Comparison of ENCODE assay signal across 26 mouse cellular contexts in genomic region chr6:140605732-140606131, GRCm38 (mm10). TPM values are rescaled to one million over a fixed set of nuclear protein-coding genes. Genes with fewer than 3 reads are reported as not detected.
DNase-seq lines count a peak whose midpoint lies in the region; ATAC-seq and TF ChIP-seq lines count a peak whose summit lies in the region.
"Had no signal": no experiment of that assay in that cellular context is flagged by ENCODE, and none has a peak within 500 bp of the region (broad histone marks: within the 10 kb centered on the region; RNA-seq: fewer than 3 reads in every experiment).

No protein-coding gene starts in this region.

- no peaks in the 10 kb centered on the region for H3K36me3 ChIP-seq in heart, embryonic 11.5 days (ENCODE audit: control insufficient read depth, insufficient read depth, low read length)
- peaks cover 16% of the 10 kb centered on the region for H3K36me3 ChIP-seq in midbrain, embryonic 10.5 days
- no peaks in the 10 kb centered on the region for H3K36me3 ChIP-seq in midbrain, embryonic 14.5 days (ENCODE audit: control insufficient read depth, insufficient read depth, low read length)
- H3K36me3 ChIP-seq in ES-E14 (ENCODE audit: control insufficient read depth, insufficient read depth, low read length, poor library complexity, severe bottlenecking): no peaks in the 10 kb centered on the region
- peaks cover 7% of the 10 kb centered on the region; the same call in 1 of the 2 replicates for H3K36me3 ChIP-seq in embryonic facial prominence, embryonic 10.5 days (replicated peaks)
- H3K36me3 ChIP-seq: embryonic facial prominence, embryonic 12.5 days; embryonic facial prominence, embryonic 15.5 days; heart, embryonic 10.5 days; hindbrain, embryonic 13.5 days; intestine, embryonic 15.5 days had no signal

- no peak for DNase-seq in heart, postnatal 36 days
- no peak for DNase-seq in midbrain, embryonic 10.5 days (ENCODE audit: low spot score)
- DNase-seq in midbrain, embryonic 14.5 days: no peak
- peak; percentile 75 for DNase-seq in ES-E14 (ENCODE audit: low read depth, low spot score)
- no peak for DNase-seq in embryonic facial prominence, embryonic 10.5 days (ENCODE audit: low spot score)
- no peak for DNase-seq in right cerebral cortex, postnatal 4 days
- no peak for DNase-seq in right cerebral cortex, postnatal 36 days (ENCODE audit: low spot score in 2 of 2)
- DNase-seq: adrenal gland, postnatal 10 days; adrenal gland, postnatal 36 days; B cell, adult 2 months; cerebellum, adult 18-20 months; cerebellum, adult 9-10 months; cerebellum, postnatal 14 days; gastrocnemius, postnatal 10 days; gastrocnemius, postnatal 36 days; heart, adult 2 months had no signal

- H3K27ac ChIP-seq in heart, embryonic 11.5 days (ENCODE audit: low read depth, low read length): no peak overlapping the region
- peak overlapping the region; percentile 61; the same call in 1 of the 2 replicates for H3K27ac ChIP-seq in midbrain, embryonic 10.5 days (replicated peaks)
- H3K27ac ChIP-seq in midbrain, embryonic 14.5 days (replicated peaks; ENCODE audit: low read depth, low read length): no peak overlapping the region
- H3K27ac ChIP-seq in ES-E14 (ENCODE audit: insufficient read depth, low read depth, low read length, poor library complexity, severe bottlenecking): peak overlapping the region; percentile 45; the same call in 1 of the 2 replicates
- peak overlapping the region; percentile 37; the same call in 1 of the 2 replicates for H3K27ac ChIP-seq in embryonic facial prominence, embryonic 10.5 days (replicated peaks)
- H3K27ac ChIP-seq: embryonic facial prominence, embryonic 15.5 days; forebrain, embryonic 13.5 days; heart, adult 2 months; heart, embryonic 10.5 days; intestine, embryonic 15.5 days had no signal

- H3K9ac ChIP-seq in heart, embryonic 11.5 days (ENCODE audit: low read depth, low read length): 0 out of 2 replicates have a peak overlapping the region, but pooled peaks have one; percentile 10
- no peak overlapping the region for H3K9ac ChIP-seq in midbrain, embryonic 14.5 days (replicated peaks; ENCODE audit: low read length)
- H3K9ac ChIP-seq in ES-E14 (ENCODE audit: insufficient read depth, low read depth, low read length, poor library complexity, severe bottlenecking): no peak overlapping the region
- H3K9ac ChIP-seq: embryonic facial prominence, embryonic 12.5 days; embryonic facial prominence, embryonic 15.5 days; forebrain, embryonic 13.5 days; hindbrain, embryonic 13.5 days; intestine, embryonic 15.5 days had no signal

- no peaks in the 10 kb centered on the region for H3K9me3 ChIP-seq in heart, embryonic 11.5 days (replicated peaks; ENCODE audit: control insufficient read depth, low read length)
- H3K9me3 ChIP-seq in midbrain, embryonic 10.5 days (replicated peaks): no peaks in the 10 kb centered on the region
- no peaks in the 10 kb centered on the region for H3K9me3 ChIP-seq in midbrain, embryonic 14.5 days (ENCODE audit: control insufficient read depth, low read length)
- no peaks in the 10 kb centered on the region for H3K9me3 ChIP-seq in ES-E14 (ENCODE audit: control insufficient read depth, insufficient read depth, low read depth, low read length)
- H3K9me3 ChIP-seq in embryonic facial prominence, embryonic 10.5 days: no peaks in the 10 kb centered on the region
- H3K9me3 ChIP-seq: embryonic facial prominence, embryonic 12.5 days; embryonic facial prominence, embryonic 15.5 days; forebrain, embryonic 13.5 days; heart, embryonic 10.5 days; hindbrain, embryonic 10.5 days; hindbrain, embryonic 13.5 days; intestine, embryonic 15.5 days had no signal

- no peaks in the 10 kb centered on the region for H3K27me3 ChIP-seq in heart, embryonic 11.5 days (ENCODE audit: control insufficient read depth, insufficient read depth, low read length)
- H3K27me3 ChIP-seq in midbrain, embryonic 10.5 days (ENCODE audit: low read depth, poor library complexity, severe bottlenecking): no peaks in the 10 kb centered on the region; the same call in 1 of the 2 replicates
- H3K27me3 ChIP-seq in midbrain, embryonic 14.5 days (ENCODE audit: control insufficient read depth, insufficient read depth, low read length): no peaks in the 10 kb centered on the region
- H3K27me3 ChIP-seq in embryonic facial prominence, embryonic 10.5 days (replicated peaks; ENCODE audit: low read depth, poor library complexity, severe bottlenecking): no peaks in the 10 kb centered on the region
- H3K27me3 ChIP-seq: CH12.LX; embryonic facial prominence, embryonic 12.5 days; embryonic facial prominence, embryonic 15.5 days; forebrain, embryonic 13.5 days; hindbrain, embryonic 13.5 days; intestine, embryonic 15.5 days had no signal

- no peak overlapping the region for H3K4me2 ChIP-seq in heart, embryonic 11.5 days
- H3K4me2 ChIP-seq in midbrain, embryonic 14.5 days (ENCODE audit: low read length): no peak overlapping the region
- H3K4me2 ChIP-seq: embryonic facial prominence, embryonic 12.5 days; embryonic facial prominence, embryonic 15.5 days; forebrain, embryonic 13.5 days; hindbrain, embryonic 13.5 days; intestine, embryonic 15.5 days had no signal

- no peaks in the 10 kb centered on the region for H3K4me1 ChIP-seq in heart, embryonic 11.5 days (ENCODE audit: control insufficient read depth, insufficient read depth, low read length)
- H3K4me1 ChIP-seq in midbrain, embryonic 10.5 days: peaks cover 50% of the 10 kb centered on the region
- peaks cover 15% of the 10 kb centered on the region for H3K4me1 ChIP-seq in midbrain, embryonic 14.5 days (ENCODE audit: control insufficient read depth, insufficient read depth, low read length)
- H3K4me1 ChIP-seq in ES-E14 (ENCODE audit: control insufficient read depth in 2 of 2, insufficient read depth in 2 of 2, low read length in 2 of 2, poor library complexity in 1 of 2): peaks cover 22 to 54% of the 10 kb centered on the region in 2 experiments
- peaks cover 29% of the 10 kb centered on the region for H3K4me1 ChIP-seq in embryonic facial prominence, embryonic 10.5 days

- intact Hi-C loops in heart, postnatal 36 days (cut with DNase I): no loop called here

- ATAC-seq in heart, embryonic 11.5 days (replicated peaks; ENCODE audit: insufficient number of reproducible peaks, low FRiP score, low TSS enrichment): no peak
- no peak for ATAC-seq in midbrain, embryonic 14.5 days (ENCODE audit: low FRiP score, low TSS enrichment)
- ATAC-seq: forebrain, embryonic 13.5 days; forebrain, embryonic 16.5 days; intestine, embryonic 15.5 days had no signal

- H3K4me3 ChIP-seq in heart, embryonic 11.5 days (ENCODE audit: low read depth, low read length): no peak overlapping the region
- H3K4me3 ChIP-seq in midbrain, embryonic 10.5 days: no peak overlapping the region
- H3K4me3 ChIP-seq in midbrain, embryonic 14.5 days (replicated peaks; ENCODE audit: low read depth, low read length): no peak overlapping the region
- H3K4me3 ChIP-seq in ES-E14 (ENCODE audit: insufficient read depth in 1 of 2, low read depth in 1 of 2, low read length in 2 of 2, poor library complexity in 1 of 2, severe bottlenecking in 1 of 2): no peak overlapping the region
- H3K4me3 ChIP-seq in embryonic facial prominence, embryonic 10.5 days: no peak overlapping the region
- H3K4me3 ChIP-seq: embryonic facial prominence, embryonic 12.5 days; embryonic facial prominence, embryonic 15.5 days; forebrain, embryonic 13.5 days; heart, adult 2 months; heart, embryonic 10.5 days; hindbrain, embryonic 10.5 days; hindbrain, embryonic 13.5 days; intestine, embryonic 15.5 days had no signal

- WGBS in heart, embryonic 11.5 days (ENCODE audit: insufficient replicate concordance): 75% methylated on average over 3 of the region's 3 CpGs
- WGBS in midbrain, embryonic 10.5 days: 78% methylated on average over 3 of the region's 3 CpGs
- WGBS in midbrain, embryonic 14.5 days: 60% methylated on average over 3 of the region's 3 CpGs
- WGBS in embryonic facial prominence, embryonic 10.5 days: 63% methylated on average over 3 of the region's 3 CpGs

- in situ Hi-C loops in ES-E14 (cut with MboI; ENCODE audit: low sequenced_read_pairs in 2 of 2, unreplicated experiment in 2 of 2): no loop called here

TF ChIP-seq in ES-E14, 5 proteins besides CTCF, POLR2A, EP300 and RAD21:
- TF ChIP-seq ZC3H11A (IDR thresholded peaks at IDR 0.05; ENCODE audit: borderline replicate concordance, low read depth, low read length) (no peak), MAFK (IDR thresholded peaks at IDR 0.05; ENCODE audit: insufficient read depth, low read depth, low read length) (peak; percentile 62), HCFC1 (IDR thresholded peaks at IDR 0.05; ENCODE audit: borderline replicate concordance, insufficient read depth, low read length) (no peak), CHD2 (IDR thresholded peaks at IDR 0.05; ENCODE audit: low read depth, low read length) (peak; percentile 87)
TF ChIP-seq in ES-E14: peak in this region for 2.

RNA-seq across cellular contexts. Expression of gene Aebp2, which starts 16.7 kb away (rescaled TPM):
- polyA plus RNA-seq in heart, embryonic 11.5 days (2014; fragmentation: Nextera tagmentation; extraction: Ambion mirVana): 8.3 and 12.4 TPM in 2 replicates
- 10 to 100 TPM; 37.5 to 39.2 TPM for total RNA-seq in heart, postnatal 36 days (2021)
- 12.3 and 14.9 TPM in 2 replicates for polyA plus RNA-seq in midbrain, embryonic 10.5 days (2016; fragmentation: Nextera tagmentation; extraction: Ambion mirVana)
- 14.2 and 15.9 TPM in 2 replicates for polyA plus RNA-seq in midbrain, embryonic 14.5 days (2014; fragmentation: Nextera tagmentation; extraction: Ambion mirVana)
- 71.7 and 77.4 TPM in 2 replicates for total RNA-seq in ES-E14 (2012; rRNA removed)
- polyA plus RNA-seq in embryonic facial prominence, embryonic 10.5 days (2016; fragmentation: Nextera tagmentation; extraction: Ambion mirVana): 8.1 and 9.4 TPM in 2 replicates

Comparison
In these comparisons a context has a peak if more than half of its experiments do, and no peak if none do; other contexts are left out.
1. H3K27ac ChIP-seq: peak in midbrain, embryonic 10.5 days (single experiment), ES-E14 (single experiment) and embryonic facial prominence, embryonic 10.5 days (single experiment); none in heart, embryonic 11.5 days (single experiment) and midbrain, embryonic 14.5 days (single experiment).